Mouse (Mus musculus) hindbrain, embryonic 13.5 days (tissue): ENCODE results near the gene Gm21992. TPM values are rescaled to one million over a fixed set of nuclear protein-coding genes. Genes with fewer than 3 reads are reported as not detected.

Experiments used
- ATAC-seq: fragments of 200-750 bp; cut with Nextera tagmentation; 2 replicates; pipeline ENCODE4 v1.8.0; 2017; ENCODE audit warnings: moderate TSS enrichment; ENCODE audit not compliant: low FRiP score
- H3K27ac ChIP-seq: fragments of 300-500 bp; sonication (generic); 2 replicates; pipeline ENCODE4 v1.5.1; 2015; ENCODE audit warnings: inconsistent platforms, mild to moderate bottlenecking, moderate library complexity
- H3K27me3 ChIP-seq: fragments of 300-500 bp; sonication (generic); 2 replicates; pipeline ENCODE4 v1.6.1; 2015; ENCODE audit warnings: mild to moderate bottlenecking, inconsistent platforms
- H3K36me3 ChIP-seq: fragments of 300-500 bp; sonication (generic); 2 replicates; pipeline ENCODE4 v1.6.1; 2015; ENCODE audit warnings: mild to moderate bottlenecking, inconsistent platforms
- H3K4me1 ChIP-seq: fragments of 300-500 bp; sonication (generic); replicated peaks from 2 replicates; pipeline ENCODE4 v1.6.1; 2015; ENCODE audit warnings: inconsistent platforms
- H3K4me2 ChIP-seq: fragments of 300-500 bp; sonication (generic); 2 replicates; pipeline ENCODE4 v1.6.1; 2015; ENCODE audit warnings: inconsistent platforms, mild to moderate bottlenecking, moderate library complexity
- H3K4me3 ChIP-seq: fragments of 300-500 bp; sonication (generic); 2 replicates; pipeline ENCODE4 v1.5.1; 2015; ENCODE audit warnings: mild to moderate bottlenecking, inconsistent platforms
- H3K9ac ChIP-seq: fragments of 300-500 bp; sonication (generic); 2 replicates; pipeline ENCODE4 v1.6.1; 2015; ENCODE audit warnings: mild to moderate bottlenecking, inconsistent platforms
- H3K9me3 ChIP-seq: fragments of 300-500 bp; sonication (generic); 2 replicates; pipeline ENCODE4 v1.6.1; 2016; ENCODE audit warnings: inconsistent platforms
- WGBS: fragments of 180-500 bp; shearing (Covaris S2); methylation state at CpG from one replicate; pipeline ENCODE4 v1.1.7; 2015; 5-methylcytosine and 5-hydroxymethylcytosine counted together
- polyA plus RNA-seq: library from polyadenylated mRNA; unstranded; fragments of >200 nt; fragmentation: Nextera tagmentation; extraction: Ambion mirVana; gene quantifications from 2 replicates; pipeline ENCODE4 v1.2.1, GENCODE M21; 2015

Gene Gm21992
- polyA plus RNA-seq, 1 experiment from 2014 or later, result 35.3 TPM

DNA sequence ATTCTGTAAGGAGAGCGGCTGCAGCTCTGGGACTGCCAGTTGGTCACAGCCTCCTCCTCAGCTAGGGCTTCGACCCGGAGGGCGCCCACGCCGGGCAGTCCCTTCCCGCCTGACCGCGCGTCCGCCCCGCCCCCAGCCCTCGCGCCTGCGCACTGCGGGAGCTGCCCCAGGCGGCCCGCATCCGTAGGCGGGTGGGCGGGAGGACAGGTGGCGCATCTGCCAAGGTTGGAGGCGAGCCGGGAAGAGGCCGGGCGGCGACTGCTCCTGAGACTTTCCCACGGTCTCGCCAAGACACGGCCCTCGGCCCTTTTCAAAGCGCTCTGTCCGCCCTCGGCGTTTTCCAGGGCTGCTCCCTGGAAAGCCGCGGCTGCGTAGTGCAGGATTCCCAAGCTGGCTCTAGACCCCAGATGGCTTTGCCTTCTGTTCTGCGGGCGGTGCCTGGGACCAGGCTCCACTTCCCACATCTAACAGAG, 113.2 kb downstream of the Gm21992 start, which contains the start of gene Gm960:
Gene Gm960 (minus strand): TSS at position 464 of the 473 bp plus-strand sequence.
- no peaks in the 10 kb centered on the region for H3K9me3 ChIP-seq
- peak within 1 kb of the TSS; percentile 56 for H3K4me2 ChIP-seq
- under 1% methylated on average over 34 of the region's 40 CpGs for WGBS
- ATAC-seq, result peak; percentile 92
- no peaks in the 10 kb centered on the region for H3K36me3 ChIP-seq
- H3K4me3 ChIP-seq, result peak within 1 kb of the TSS; percentile 49
- peaks cover 15% of the 10 kb centered on the region for H3K4me1 ChIP-seq
- H3K27me3 ChIP-seq, result peaks cover 36% of the 10 kb centered on the region
- H3K27ac ChIP-seq, result peak within 1 kb of the TSS; percentile 79
- H3K9ac ChIP-seq, result peak within 1 kb of the TSS; percentile 74

DNA sequence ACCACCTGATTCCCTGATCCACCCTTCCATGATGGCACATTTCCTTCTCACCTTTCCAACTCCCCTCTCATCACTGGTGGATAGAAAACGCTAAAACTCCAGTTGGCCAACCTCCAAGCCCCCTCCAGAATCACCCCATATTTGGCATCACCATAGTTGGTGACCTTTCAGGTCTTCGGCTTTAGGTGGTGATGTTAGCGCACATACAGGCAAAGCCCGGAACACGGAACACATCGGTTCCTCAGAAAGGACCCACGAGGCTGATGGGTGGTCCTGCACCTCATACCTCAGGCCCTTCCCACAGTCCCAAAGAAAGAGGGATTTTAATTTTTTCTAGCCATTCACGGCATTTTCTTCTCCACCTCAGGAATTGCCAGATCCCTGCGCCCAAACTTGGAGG, 113.7 kb downstream of the Gm21992 start:
- Histone ChIP-seq H3K27me3 (peaks cover 38% of the 10 kb centered on the region), H3K9ac (peak overlapping the region; percentile 74), H3K9me3 (no peaks in the 10 kb centered on the region), H3K4me2 (peak overlapping the region; percentile 56), H3K4me1 (peaks cover 15% of the 10 kb centered on the region), H3K4me3 (peak overlapping the region; percentile 49), H3K36me3 (no peaks in the 10 kb centered on the region), H3K27ac (peak overlapping the region; percentile 79)
- ATAC-seq, result peak; percentile 57
- 74% methylated on average over 9 of the region's 9 CpGs for WGBS

DNA sequence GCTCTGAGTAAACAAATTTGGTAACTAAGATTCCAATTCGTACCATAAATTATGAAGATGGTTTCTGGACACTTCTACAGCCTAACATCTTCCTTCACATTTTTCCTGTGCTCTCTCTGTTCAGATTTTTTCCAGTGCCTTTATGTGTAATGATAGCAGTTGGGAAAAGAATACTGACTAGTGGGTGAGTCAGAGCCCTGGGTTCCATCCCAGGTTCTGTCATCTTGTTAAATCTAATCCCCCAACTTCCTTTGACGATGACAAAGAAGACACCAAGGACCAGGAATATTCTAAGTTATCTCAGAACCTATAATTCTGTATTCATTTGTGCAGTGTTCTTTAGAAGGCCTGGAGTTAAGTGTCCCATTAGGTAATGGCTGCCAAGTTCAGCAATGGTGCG, 114.3 kb downstream of the Gm21992 start:
- Histone ChIP-seq H3K36me3 (no peaks in the 10 kb centered on the region), H3K9me3 (no peaks in the 10 kb centered on the region), H3K9ac (no peak overlapping the region), H3K4me2 (no peak overlapping the region), H3K27ac (no peak overlapping the region; the same call in 1 of the 2 replicates), H3K27me3 (peaks cover 38% of the 10 kb centered on the region), H3K4me1 (peaks cover 15% of the 10 kb centered on the region), H3K4me3 (no peak overlapping the region)
- WGBS, result 85% methylated on average over 3 of the region's 3 CpGs
- no peak for ATAC-seq

DNA sequence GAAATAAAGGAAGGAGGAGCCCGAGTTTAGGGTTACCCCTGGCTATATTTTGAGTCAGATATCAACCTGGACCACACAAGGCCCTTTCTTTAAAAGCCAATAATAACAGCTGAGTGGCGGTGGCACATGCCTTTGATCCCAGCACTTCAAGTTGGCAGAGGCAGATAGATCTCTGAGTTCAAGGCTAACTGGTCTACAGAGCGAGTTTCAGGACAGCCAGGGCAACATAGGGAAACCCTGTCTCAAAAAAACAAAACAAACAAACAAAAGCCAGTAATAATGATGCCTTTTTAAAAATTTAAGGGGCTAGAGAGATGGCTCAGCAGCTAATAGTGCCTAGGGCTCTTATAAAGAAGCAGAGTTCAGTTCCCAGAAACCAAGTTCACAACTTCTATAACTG, 117.1 kb downstream of the Gm21992 start:
- no peak overlapping the region for H3K9ac ChIP-seq
- H3K27me3 ChIP-seq, result peaks cover 24% of the 10 kb centered on the region
- 74% methylated on average over 3 of the region's 3 CpGs for WGBS
- H3K4me3 ChIP-seq, result no peak overlapping the region
- no peaks in the 10 kb centered on the region for H3K36me3 ChIP-seq
- H3K27ac ChIP-seq, result no peak overlapping the region
- H3K4me1 ChIP-seq, result peaks cover 15% of the 10 kb centered on the region
- H3K4me2 ChIP-seq, result no peak overlapping the region
- ATAC-seq, result no peak
- H3K9me3 ChIP-seq, result no peaks in the 10 kb centered on the region

Other genes starting within 250 kb of the Gm21992 start
- 9.0 and 10.4 TPM in 2 replicates for gene Lrfn4, start 195.9 kb downstream of the Gm21992 start, polyA plus RNA-seq
- gene Rce1, start 186.0 kb downstream of the Gm21992 start, polyA plus RNA-seq, result 52.0 and 54.2 TPM in 2 replicates
- gene Gm960, start 112.9 kb downstream of the Gm21992 start, polyA plus RNA-seq, result 3.8 and 4.3 TPM in 2 replicates
- gene Sptbn2, start 100.4 kb downstream of the Gm21992 start, polyA plus RNA-seq, result 30.0 and 33.3 TPM in 2 replicates
- gene Rbm4b, start 55.1 kb downstream of the Gm21992 start, polyA plus RNA-seq, result 188 and 189 TPM in 2 replicates
- 97.3 and 97.5 TPM in 2 replicates for gene Rbm4, start 17.7 kb downstream of the Gm21992 start, polyA plus RNA-seq
- gene Rbm14, start within 50 bp of the Gm21992 start, polyA plus RNA-seq, result 66.8 and 67.5 TPM in 2 replicates
- 44.9 and 47.4 TPM in 2 replicates for gene Ccs, start 27.7 kb upstream of the Gm21992 start, polyA plus RNA-seq
- gene Ccdc87, start 27.8 kb upstream of the Gm21992 start, polyA plus RNA-seq, result 0.43 and 0.49 TPM in 2 replicates
- gene Ctsf, start 43.5 kb upstream of the Gm21992 start, polyA plus RNA-seq, result 67.3 and 69.7 TPM in 2 replicates
- 1.8 and 2.1 TPM in 2 replicates for gene Actn3, start 66.3 kb upstream of the Gm21992 start, polyA plus RNA-seq
- gene Zdhhc24, start 67.1 kb upstream of the Gm21992 start, polyA plus RNA-seq, result 21.8 and 22.0 TPM in 2 replicates
- 9.6 and 10.7 TPM in 2 replicates for gene Bbs1, start 95.0 kb upstream of the Gm21992 start, polyA plus RNA-seq
- gene Dpp3, start 116.7 kb upstream of the Gm21992 start, polyA plus RNA-seq, result 124 and 132 TPM in 2 replicates
- 10.8 and 10.9 TPM in 2 replicates for gene Peli3, start 131.5 kb upstream of the Gm21992 start, polyA plus RNA-seq
- 105 and 115 TPM in 2 replicates for gene Mrpl11, start 150.5 kb upstream of the Gm21992 start, polyA plus RNA-seq
- gene Npas4, start 178.7 kb upstream of the Gm21992 start, polyA plus RNA-seq, result 0.34 and 0.39 TPM in 2 replicates
- gene Slc29a2, start 212.2 kb upstream of the Gm21992 start, polyA plus RNA-seq, result 10.4 and 11.3 TPM in 2 replicates
- 61.2 and 66.0 TPM in 2 replicates for gene B4gat1, start 227.2 kb upstream of the Gm21992 start, polyA plus RNA-seq
- 3.9 and 5.9 TPM in 2 replicates for gene AC124502.3, start 227.3 kb upstream of the Gm21992 start, polyA plus RNA-seq
- 46.0 and 48.2 TPM in 2 replicates for gene Brms1, start 229.7 kb upstream of the Gm21992 start, polyA plus RNA-seq
- 1.1 and 1.5 TPM in 2 replicates for gene Rin1, start 238.9 kb upstream of the Gm21992 start, polyA plus RNA-seq